Mouse (Mus musculus) erythroblast, embryonic 14.5 days (primary cell): ENCODE data around the gene Cit. TPM values are rescaled to one million over a fixed set of nuclear protein-coding genes. Genes with fewer than 3 reads are reported as not detected.

Source experiments
- H3K27me3 ChIP-seq: 2 replicates; pipeline ENCODE4 v1.6.1; 2012; ENCODE audit warnings: inconsistent platforms; ENCODE audit not compliant: control insufficient read depth
- H3K36me3 ChIP-seq: 2 replicates; pipeline ENCODE4 v1.6.1; 2012; ENCODE audit warnings: mild to moderate bottlenecking, inconsistent platforms; ENCODE audit not compliant: control insufficient read depth
- H3K4me1 ChIP-seq: 2 replicates; pipeline ENCODE4 v1.6.1; 2012; ENCODE audit warnings: inconsistent platforms; ENCODE audit not compliant: control insufficient read depth
- H3K4me3 ChIP-seq: replicated peaks from 2 replicates; pipeline ENCODE3; 2012; ENCODE audit warnings: moderate library complexity, mild to moderate bottlenecking, inconsistent platforms
- H3K9me3 ChIP-seq: 2 replicates; pipeline ENCODE4 v1.6.1; 2012; ENCODE audit warnings: low read length, inconsistent platforms, mixed read lengths; ENCODE audit not compliant: control insufficient read depth
- GATA1 ChIP-seq: IDR thresholded peaks from 2 replicates; pipeline ENCODE4 v1.6.1; 2012; ENCODE audit warnings: low read length, inconsistent platforms, mixed read lengths
- TAL1 ChIP-seq: IDR thresholded peaks from 3 replicates; pipeline ENCODE4 v1.6.1; 2012; ENCODE audit warnings: low read length, inconsistent platforms, mixed read lengths
- polyA plus RNA-seq: library from polyadenylated mRNA; stranded (reverse); fragments of >175 nt; gene quantifications from 2 replicates; pipeline ENCODE4 v1.2.3, GENCODE M21; 2012

Cit gene
- polyA plus RNA-seq, 1 experiment, result 13.6 TPM

DNA sequence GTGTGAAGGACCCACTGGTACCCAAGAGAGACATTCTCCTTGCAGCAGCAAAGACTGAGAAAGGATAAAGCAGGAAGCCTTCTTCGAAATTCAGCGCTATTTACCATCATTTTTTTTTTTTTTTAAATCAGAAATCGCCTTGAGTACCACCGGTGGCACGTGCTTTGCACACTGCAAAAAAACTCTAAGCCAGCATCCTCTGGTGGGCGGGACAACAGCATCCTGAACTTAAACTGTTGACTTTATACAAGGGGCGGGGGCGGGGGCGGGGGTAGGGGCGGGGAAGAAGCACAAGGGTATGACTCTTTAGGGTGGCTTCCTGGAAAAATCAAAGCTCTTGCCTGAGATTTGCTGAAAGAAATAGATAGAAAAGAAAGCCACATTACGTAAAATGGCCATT is 194.6 kb downstream of the Cit start:
- no peaks in the 10 kb centered on the region; the same call in 1 of the 2 replicates for H3K4me1 ChIP-seq
- peaks cover 3% of the 10 kb centered on the region; the same call in 1 of the 2 replicates for H3K9me3 ChIP-seq
- no peak for TF ChIP-seq GATA1
- no peak for TF ChIP-seq TAL1
- no peak overlapping the region for H3K4me3 ChIP-seq
- peaks cover 17% of the 10 kb centered on the region for H3K27me3 ChIP-seq
- no peaks in the 10 kb centered on the region for H3K36me3 ChIP-seq

DNA sequence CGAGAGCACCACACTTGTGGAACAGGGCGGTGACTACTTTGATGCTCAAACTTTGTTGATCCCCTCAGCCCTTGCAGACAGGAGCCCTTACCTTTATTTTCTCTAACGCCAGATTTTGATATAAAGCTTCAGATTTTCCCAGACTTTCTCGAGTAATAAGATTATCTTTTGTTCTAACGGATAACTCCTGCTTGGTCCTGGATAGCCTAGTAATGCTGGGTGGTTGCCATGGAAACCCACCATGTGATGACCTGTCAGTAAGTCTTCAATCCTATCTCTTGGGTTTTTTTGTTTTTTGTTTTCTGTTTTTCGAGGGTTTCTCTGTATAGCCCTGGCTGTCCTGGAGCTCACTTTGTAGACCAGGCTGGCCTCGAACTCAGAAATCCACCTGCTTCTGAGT is 197.2 kb downstream of the Cit start:
- peaks cover 11% of the 10 kb centered on the region for H3K27me3 ChIP-seq
- H3K9me3 ChIP-seq, result no peaks in the 10 kb centered on the region
- H3K4me3 ChIP-seq, result no peak overlapping the region
- TF ChIP-seq TAL1 (no peak), GATA1 (no peak)
- no peaks in the 10 kb centered on the region; the same call in 1 of the 2 replicates for H3K4me1 ChIP-seq
- H3K36me3 ChIP-seq, result no peaks in the 10 kb centered on the region

DNA sequence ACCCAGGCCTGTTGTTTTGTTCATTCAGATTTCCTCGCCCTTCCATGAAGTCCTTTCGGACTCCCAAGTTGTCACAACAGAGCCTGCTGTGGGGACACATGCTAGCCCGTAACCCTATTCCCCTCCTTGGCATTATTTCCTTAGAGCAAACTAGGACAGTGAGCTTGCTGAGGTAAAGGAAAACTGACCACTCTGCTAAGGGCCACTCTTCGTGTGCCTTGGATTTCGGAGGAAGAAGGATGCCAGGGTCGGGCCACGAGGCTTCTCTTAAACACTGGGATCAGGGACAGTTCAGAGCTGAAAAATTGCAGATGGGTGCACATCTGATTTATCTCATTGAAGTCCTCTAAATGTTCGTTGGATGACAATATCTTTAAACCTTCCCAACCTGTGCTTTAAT is 200.5 kb downstream of the Cit start:
- TF ChIP-seq GATA1, result no peak
- TF ChIP-seq TAL1, result no peak

DNA sequence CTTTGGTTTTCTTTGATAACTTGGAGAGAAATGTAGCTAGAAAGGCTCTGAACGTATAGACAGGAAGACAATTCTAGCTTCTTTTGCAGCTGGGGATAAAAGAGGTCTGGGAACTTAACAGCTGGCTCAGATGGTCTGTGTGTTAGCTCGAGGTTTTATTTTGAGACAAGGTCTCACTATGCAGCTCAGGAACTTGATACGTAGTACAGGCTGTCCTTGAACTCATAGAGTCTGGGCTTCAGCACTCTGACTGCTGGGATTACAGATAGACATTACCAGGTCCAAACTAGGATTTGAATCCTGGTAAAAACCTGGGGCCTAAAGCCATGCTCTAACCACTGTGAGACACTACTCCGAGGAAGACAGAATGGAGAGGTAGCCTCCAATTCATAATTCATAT is 201.2 kb downstream of the Cit start:
- TF ChIP-seq GATA1 (no peak), TAL1 (no peak)
- H3K27me3 ChIP-seq, result no peaks in the 10 kb centered on the region
- H3K4me3 ChIP-seq, result no peak overlapping the region
- H3K9me3 ChIP-seq, result peaks cover 6% of the 10 kb centered on the region; the same call in 1 of the 2 replicates
- no peaks in the 10 kb centered on the region for H3K4me1 ChIP-seq
- H3K36me3 ChIP-seq, result no peaks in the 10 kb centered on the region

More for the DNA sequence above, 200.5 kb downstream of the Cit start:
- Histone ChIP-seq H3K36me3 (no peaks in the 10 kb centered on the region), H3K27me3 (peaks cover 3% of the 10 kb centered on the region), H3K4me3 (no peak overlapping the region), H3K4me1 (no peaks in the 10 kb centered on the region), H3K9me3 (peaks cover 6% of the 10 kb centered on the region; the same call in 1 of the 2 replicates)

DNA sequence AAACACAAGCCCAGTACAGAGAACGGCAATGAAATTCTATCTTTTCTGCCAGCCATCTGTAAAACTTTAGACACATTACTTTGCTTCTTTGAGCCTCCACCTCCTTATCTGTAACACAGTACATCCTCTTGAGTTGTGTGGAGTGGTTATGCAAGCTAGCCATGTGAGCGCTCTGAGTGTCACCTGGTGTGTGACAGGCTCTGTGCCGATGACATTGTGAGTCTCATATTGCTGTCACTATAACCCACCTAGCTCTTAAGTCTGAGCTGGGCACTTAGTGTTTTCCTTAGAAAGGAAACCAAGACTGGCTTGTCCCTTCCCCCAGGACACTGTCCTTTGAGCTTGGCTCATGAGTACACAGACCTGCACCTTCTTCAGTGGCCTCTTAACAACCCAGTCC is 203.2 kb downstream of the Cit start:
- Histone ChIP-seq H3K4me3 (no peak overlapping the region), H3K36me3 (no peaks in the 10 kb centered on the region), H3K9me3 (peaks cover 6% of the 10 kb centered on the region; the same call in 1 of the 2 replicates), H3K27me3 (no peaks in the 10 kb centered on the region), H3K4me1 (no peaks in the 10 kb centered on the region)
- TF ChIP-seq TAL1, result no peak
- no peak for TF ChIP-seq GATA1

DNA sequence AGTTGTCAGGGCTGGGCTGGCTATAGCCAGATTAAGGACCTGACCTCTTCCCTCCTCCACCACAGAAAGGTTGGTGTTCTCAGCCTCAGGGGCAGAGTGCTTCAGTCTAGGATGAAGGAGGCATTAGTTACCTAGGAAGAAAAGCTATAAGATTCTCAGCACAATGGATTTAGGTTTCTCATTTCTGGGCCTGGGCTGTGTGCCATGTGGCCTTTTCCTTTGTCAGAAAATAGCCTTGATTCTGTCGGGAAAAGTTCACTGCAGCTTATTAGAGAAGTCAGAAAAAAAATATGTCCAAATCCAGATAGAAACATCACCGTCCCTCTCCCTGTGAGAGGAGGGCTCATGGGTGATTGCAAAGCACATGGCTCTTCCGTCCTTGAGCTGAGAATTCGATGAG is 204.7 kb downstream of the Cit start:
- no peak overlapping the region for H3K4me3 ChIP-seq
- no peaks in the 10 kb centered on the region for H3K4me1 ChIP-seq
- no peaks in the 10 kb centered on the region for H3K36me3 ChIP-seq
- H3K27me3 ChIP-seq, result no peaks in the 10 kb centered on the region
- peaks cover 6% of the 10 kb centered on the region; the same call in 1 of the 2 replicates for H3K9me3 ChIP-seq
- TF ChIP-seq TAL1 (no peak), GATA1 (no peak)

DNA sequence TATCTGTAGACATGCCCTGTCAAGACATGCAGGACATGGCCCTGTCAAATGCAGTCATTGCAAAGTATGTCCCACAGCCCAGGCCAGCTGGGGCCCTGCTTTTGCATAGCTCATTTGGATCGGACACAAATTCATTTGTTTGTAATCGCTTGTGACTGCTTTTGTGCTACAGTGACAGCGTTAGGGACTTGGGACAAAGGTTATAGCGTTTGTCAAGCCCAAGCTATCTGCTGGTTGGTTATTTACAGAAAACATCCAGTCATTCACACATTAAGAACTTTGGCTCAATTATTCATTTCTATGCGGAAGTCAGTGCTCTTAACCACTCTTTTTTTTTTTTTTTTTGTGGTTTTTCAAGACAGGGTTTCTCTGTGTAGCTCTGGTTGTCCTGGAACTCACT is 207.1 kb downstream of the Cit start:
- H3K4me1 ChIP-seq, result no peaks in the 10 kb centered on the region
- H3K4me3 ChIP-seq, result no peak overlapping the region
- H3K36me3 ChIP-seq, result no peaks in the 10 kb centered on the region
- H3K27me3 ChIP-seq, result no peaks in the 10 kb centered on the region
- no peak for TF ChIP-seq TAL1
- TF ChIP-seq GATA1, result no peak
- peaks cover 6% of the 10 kb centered on the region; the same call in 1 of the 2 replicates for H3K9me3 ChIP-seq

DNA sequence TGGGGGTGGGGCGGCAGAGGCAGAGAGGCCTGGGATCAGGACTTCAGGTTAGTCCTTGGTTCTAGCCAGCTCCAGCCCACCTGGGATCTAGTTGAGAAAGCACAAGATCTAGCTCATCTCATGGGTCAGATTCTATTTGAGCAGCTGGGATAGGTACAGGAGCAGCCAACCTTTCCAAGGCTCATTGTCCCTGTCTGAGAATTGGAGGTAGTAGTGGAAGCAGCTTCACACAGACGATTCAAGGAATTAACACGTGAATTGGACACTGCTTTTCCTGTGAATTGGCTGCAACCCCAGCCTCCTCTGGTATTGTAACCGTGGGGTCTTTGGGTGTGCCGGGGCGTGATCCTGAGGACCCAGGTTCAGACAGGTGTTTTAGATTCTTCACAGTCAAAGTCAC is 207.7 kb downstream of the Cit start:
- TF ChIP-seq GATA1, result no peak
- no peak for TF ChIP-seq TAL1
- Histone ChIP-seq H3K9me3 (peaks cover 6% of the 10 kb centered on the region; the same call in 1 of the 2 replicates), H3K4me1 (no peaks in the 10 kb centered on the region), H3K27me3 (no peaks in the 10 kb centered on the region), H3K36me3 (no peaks in the 10 kb centered on the region), H3K4me3 (no peak overlapping the region)

Other genes starting within 250 kb of the Cit start
- gene Rab35, start 213.4 kb upstream of the Cit start, polyA plus RNA-seq, result 7.6 and 8.7 TPM in 2 replicates
- gene Bicdl1, start 113.7 kb upstream of the Cit start, polyA plus RNA-seq, result 0.03 and 0.09 TPM in 2 replicates
- 46.1 and 68.5 TPM in 2 replicates for gene Prkab1, start 179.2 kb downstream of the Cit start, polyA plus RNA-seq
- gene Tmem233, start 238.0 kb downstream of the Cit start, polyA plus RNA-seq, result not detected in 2 replicates